Mouse (Mus musculus): ENCODE measurements at regions not wholly inside any gene's neighbourhood (a gene's known extent, or its start where the extent isn't known, plus 50 kb on each side); places are given as distances from the start of the nearest gene placed in this dataset.
"Not testable (repeated sequence)": the region's sequence is repeated elsewhere in the genome, so short reads cannot be mapped to it uniquely, and the experiment has no call there.

DNA sequence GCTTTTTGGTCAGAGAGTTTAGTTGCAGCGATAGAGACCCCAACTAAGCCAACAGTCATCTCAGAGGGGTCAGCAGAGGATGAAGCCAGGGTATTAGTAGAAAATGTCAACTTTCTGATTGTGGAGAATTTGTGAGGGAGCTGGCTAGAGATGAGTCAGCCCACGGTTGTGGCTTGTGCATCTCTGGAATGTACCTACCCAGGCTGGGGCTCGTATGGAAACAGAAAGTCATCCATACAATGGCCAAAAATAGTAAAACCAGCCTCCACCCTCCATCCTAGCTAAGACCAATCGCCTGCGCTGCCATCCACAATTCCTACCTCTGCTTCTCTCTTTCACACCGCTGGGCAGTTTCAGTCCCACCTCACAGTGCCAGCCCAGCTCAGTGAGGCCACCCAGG lies 94.9 kb downstream of the Gm5426 start:
- TF ChIP-seq POLR2A (IDR thresholded peaks at IDR 0.05; ENCODE audit: low read depth, low read length) (no peak), CTCF (IDR thresholded peaks at IDR 0.05; ENCODE audit: extremely low read depth, insufficient read depth, insufficient read length, insufficient replicate concordance) (no peak)
- no peak overlapping the region for H3K27ac ChIP-seq (ENCODE audit: insufficient read depth, low read length)
- 80% methylated on average over 6 of the region's 6 CpGs for WGBS
- no peak overlapping the region for H3K4me3 ChIP-seq (ENCODE audit: extremely low read depth, insufficient read depth, insufficient read length)
- H3K36me3 ChIP-seq (ENCODE audit: control insufficient read depth, insufficient read depth, low read length) = no peaks in the 10 kb centered on the region
- peaks cover 3% of the 10 kb centered on the region; the same call in 1 of the 2 replicates for H3K4me1 ChIP-seq (ENCODE audit: control insufficient read depth, insufficient read depth, insufficient read length)
- no peak for DNase-seq (ENCODE audit: low read depth in 1 of 2, low spot score in 2 of 2)
- no peaks in the 10 kb centered on the region for H3K27me3 ChIP-seq (ENCODE audit: control insufficient read depth, insufficient read depth, low read length)

DNA sequence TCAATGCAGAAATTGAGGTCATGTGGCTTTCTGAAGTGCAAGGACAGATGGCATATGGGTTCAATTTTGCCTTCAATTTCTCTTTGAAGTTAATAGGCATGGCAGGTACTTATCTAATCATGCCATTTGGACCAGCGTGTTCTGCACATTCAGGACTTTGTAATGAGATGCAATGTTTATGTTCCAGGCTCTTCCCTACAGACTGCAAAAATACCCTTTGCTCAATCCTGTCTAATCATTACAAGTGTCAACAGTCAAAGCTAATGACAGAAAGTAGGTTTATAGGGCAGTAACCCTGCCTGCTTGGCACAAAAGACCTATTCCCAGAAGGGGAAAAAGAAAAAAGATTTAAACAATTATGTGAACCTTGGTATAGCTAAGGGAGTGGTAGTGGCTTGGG lies 96.5 kb downstream of the Gm5426 start:
- no peak overlapping the region for H3K27ac ChIP-seq (ENCODE audit: insufficient read depth, low read length)
- 93% methylated on average over 1 of the region's 1 CpGs for WGBS

DNA sequence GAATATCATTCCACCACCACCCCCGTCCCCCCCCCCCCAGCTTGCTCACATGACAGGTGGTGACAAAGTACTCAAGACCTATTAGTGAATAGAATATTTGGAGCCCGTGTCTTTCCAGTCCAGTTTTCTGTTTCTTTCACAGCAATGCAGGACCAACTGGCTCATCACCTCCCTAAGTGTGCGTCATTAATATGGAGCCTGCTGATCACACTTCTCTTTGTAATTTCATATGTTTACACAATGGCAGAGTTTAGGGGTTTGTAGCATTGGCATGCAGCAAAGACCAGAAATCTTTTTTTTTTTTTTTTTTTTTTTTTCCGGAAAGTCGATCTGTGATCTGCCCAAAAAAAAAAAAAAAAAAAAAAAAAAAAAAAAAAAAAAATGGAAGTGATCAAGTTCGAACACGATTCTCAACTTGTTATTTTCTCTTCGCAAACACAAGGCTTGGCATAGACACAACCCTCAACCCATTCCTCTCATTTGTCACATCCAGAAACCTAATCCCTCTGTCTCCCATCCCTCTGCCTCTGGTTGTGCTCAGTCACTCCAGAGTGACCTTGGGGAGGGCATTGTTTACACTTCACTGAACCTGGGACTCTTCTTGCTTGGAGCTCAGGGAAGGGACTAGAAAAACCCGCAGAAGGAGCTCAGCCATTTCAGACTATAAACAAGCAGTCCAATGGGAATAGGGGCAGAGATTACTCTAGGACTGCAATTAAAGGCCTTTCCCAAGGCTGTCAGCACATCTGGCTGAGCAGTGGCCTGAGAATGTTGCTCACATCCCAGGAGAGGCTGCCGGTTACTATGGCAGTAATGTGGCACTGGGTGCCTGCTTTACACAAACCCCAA lies 98.4 kb downstream of the Gm5426 start:
- Histone ChIP-seq H3K27me3 (ENCODE audit: control insufficient read depth, insufficient read depth, low read length) (no peaks in the 10 kb centered on the region), H3K4me3 (ENCODE audit: extremely low read depth, insufficient read depth, insufficient read length) (no peak overlapping the region), H3K27ac (ENCODE audit: insufficient read depth, low read length) (no peak overlapping the region), H3K36me3 (ENCODE audit: control insufficient read depth, insufficient read depth, low read length) (no peaks in the 10 kb centered on the region), H3K4me1 (ENCODE audit: control insufficient read depth, insufficient read depth, insufficient read length) (peaks cover 2% of the 10 kb centered on the region; the same call in 1 of the 2 replicates)
- DNase-seq (ENCODE audit: low read depth in 1 of 2, low spot score in 2 of 2) = no peak
- WGBS = 85% methylated on average over 10 of the region's 10 CpGs
- TF ChIP-seq POLR2A (IDR thresholded peaks at IDR 0.05; ENCODE audit: low read depth, low read length) (no peak), CTCF (IDR thresholded peaks at IDR 0.05; ENCODE audit: extremely low read depth, insufficient read depth, insufficient read length, insufficient replicate concordance) (no peak)

More for the DNA sequence above, 96.5 kb downstream of the Gm5426 start:
- peaks cover 3% of the 10 kb centered on the region; the same call in 1 of the 2 replicates for H3K4me1 ChIP-seq (ENCODE audit: control insufficient read depth, insufficient read depth, insufficient read length)
- no peaks in the 10 kb centered on the region for H3K27me3 ChIP-seq (ENCODE audit: control insufficient read depth, insufficient read depth, low read length)
- DNase-seq (ENCODE audit: low read depth in 1 of 2, low spot score in 2 of 2) = no peak
- H3K36me3 ChIP-seq (ENCODE audit: control insufficient read depth, insufficient read depth, low read length) = no peaks in the 10 kb centered on the region
- TF ChIP-seq POLR2A (IDR thresholded peaks at IDR 0.05; ENCODE audit: low read depth, low read length) (no peak), CTCF (IDR thresholded peaks at IDR 0.05; ENCODE audit: extremely low read depth, insufficient read depth, insufficient read length, insufficient replicate concordance) (no peak)
- no peak overlapping the region for H3K4me3 ChIP-seq (ENCODE audit: extremely low read depth, insufficient read depth, insufficient read length)

DNA sequence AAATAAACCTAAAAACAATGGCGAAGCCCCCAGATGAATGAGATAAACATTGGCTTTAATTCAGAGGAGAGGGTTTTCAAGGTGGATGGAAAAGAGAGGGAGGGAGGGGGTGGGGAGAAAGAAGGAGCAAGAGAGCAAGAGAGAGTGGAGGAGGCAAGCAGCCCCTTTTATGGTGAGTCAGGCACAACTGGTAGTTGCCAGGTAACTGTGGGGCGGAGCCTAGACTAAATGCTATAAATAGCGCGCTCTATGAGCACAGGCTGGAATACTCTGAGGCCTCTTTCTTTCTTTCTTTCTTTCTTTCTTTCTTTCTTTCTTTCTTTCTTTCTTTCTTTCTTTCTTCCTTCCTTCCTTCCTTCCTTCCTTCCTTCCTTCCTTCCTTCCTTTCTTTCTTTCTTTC lies 99.6 kb downstream of the Gm5426 start:
- not testable (repeated sequence) for H3K27me3 ChIP-seq (ENCODE audit: control insufficient read depth, insufficient read depth, low read length); H3K27ac ChIP-seq (ENCODE audit: insufficient read depth, low read length); H3K36me3 ChIP-seq (ENCODE audit: control insufficient read depth, insufficient read depth, low read length); H3K4me1 ChIP-seq (ENCODE audit: control insufficient read depth, insufficient read depth, insufficient read length); H3K4me3 ChIP-seq (ENCODE audit: extremely low read depth, insufficient read depth, insufficient read length); DNase-seq (ENCODE audit: low read depth in 1 of 2, low spot score in 2 of 2)
- WGBS = 92% methylated on average over 4 of the region's 4 CpGs

DNA sequence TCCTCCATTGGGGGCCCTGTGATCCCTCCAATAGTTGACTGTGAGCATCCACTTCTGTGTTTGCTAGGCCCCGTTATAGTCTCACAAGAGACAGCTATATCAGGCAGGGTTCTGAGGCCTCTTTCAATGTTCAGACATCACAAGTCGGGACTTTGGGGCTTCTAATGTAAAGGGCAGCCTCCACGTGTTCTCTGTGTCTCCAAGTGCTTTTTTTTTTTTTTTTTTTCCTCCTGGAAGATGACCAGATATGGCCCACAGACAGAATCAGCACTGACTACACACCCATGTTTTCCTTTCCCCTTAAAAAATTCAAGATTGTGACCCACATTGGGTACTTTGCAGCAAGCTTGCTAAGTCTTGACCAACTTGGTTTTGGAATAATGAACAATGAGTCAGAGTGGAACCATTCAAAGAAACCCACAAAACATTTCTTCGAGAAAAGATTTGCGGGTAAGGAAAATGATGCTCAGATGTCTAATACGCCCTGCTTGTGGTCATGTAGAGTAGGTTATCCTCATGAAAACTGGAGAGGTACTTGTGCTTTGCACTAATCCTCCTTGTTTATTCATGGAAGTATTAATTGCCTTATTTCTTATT lies 100.5 kb downstream of the Gm5426 start:
- no peak for TF ChIP-seq POLR2A (IDR thresholded peaks at IDR 0.05; ENCODE audit: low read depth, low read length)
- TF ChIP-seq CTCF (IDR thresholded peaks at IDR 0.05; ENCODE audit: extremely low read depth, insufficient read depth, insufficient read length, insufficient replicate concordance) = no peak
- H3K27ac ChIP-seq (ENCODE audit: insufficient read depth, low read length) = no peak overlapping the region
- DNase-seq (ENCODE audit: low read depth in 1 of 2, low spot score in 2 of 2) = no peak

DNA sequence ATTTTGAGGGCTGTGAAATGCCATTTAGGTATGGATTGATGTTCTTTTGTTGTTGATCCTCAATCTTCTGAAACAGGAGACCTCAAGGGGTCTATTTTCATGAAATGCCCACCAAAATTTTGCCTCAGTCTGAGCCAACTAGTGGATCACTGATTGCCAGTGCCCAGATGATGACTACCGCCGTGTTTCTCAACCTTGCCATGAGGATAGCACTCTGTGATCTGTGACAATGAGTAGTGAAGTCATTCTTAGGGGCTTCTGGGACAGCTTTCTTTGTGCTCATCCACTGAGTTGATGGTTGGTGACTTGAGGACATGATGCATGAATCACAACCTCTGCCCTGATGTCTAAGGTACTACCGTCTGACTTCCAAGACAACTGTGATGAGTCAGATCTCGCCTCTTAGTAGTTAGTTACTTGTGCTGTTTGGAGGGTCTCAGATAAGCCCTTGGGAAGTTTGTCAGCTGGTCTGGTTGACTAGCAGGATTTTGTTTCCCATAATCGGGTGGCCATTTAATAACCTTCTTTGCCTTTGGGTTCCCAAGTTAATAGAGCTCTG lies 101.2 kb downstream of the Gm5426 start:
- no peak for DNase-seq (ENCODE audit: low read depth in 1 of 2, low spot score in 2 of 2)
- Histone ChIP-seq H3K4me3 (ENCODE audit: extremely low read depth, insufficient read depth, insufficient read length) (no peak overlapping the region), H3K36me3 (ENCODE audit: control insufficient read depth, insufficient read depth, low read length) (no peaks in the 10 kb centered on the region), H3K4me1 (ENCODE audit: control insufficient read depth, insufficient read depth, insufficient read length) (peaks cover 2% of the 10 kb centered on the region; the same call in 1 of the 2 replicates), H3K27me3 (ENCODE audit: control insufficient read depth, insufficient read depth, low read length) (no peaks in the 10 kb centered on the region), H3K27ac (ENCODE audit: insufficient read depth, low read length) (no peak overlapping the region)
- WGBS = 89% methylated on average over 5 of the region's 5 CpGs
- TF ChIP-seq CTCF (IDR thresholded peaks at IDR 0.05; ENCODE audit: extremely low read depth, insufficient read depth, insufficient read length, insufficient replicate concordance) (no peak), POLR2A (IDR thresholded peaks at IDR 0.05; ENCODE audit: low read depth, low read length) (no peak)

More for the DNA sequence above, 100.5 kb downstream of the Gm5426 start:
- H3K4me3 ChIP-seq (ENCODE audit: extremely low read depth, insufficient read depth, insufficient read length) = no peak overlapping the region
- no peaks in the 10 kb centered on the region for H3K36me3 ChIP-seq (ENCODE audit: control insufficient read depth, insufficient read depth, low read length)
- no peaks in the 10 kb centered on the region for H3K27me3 ChIP-seq (ENCODE audit: control insufficient read depth, insufficient read depth, low read length)
- WGBS = 88% methylated on average over 6 of the region's 6 CpGs
- peaks cover 2% of the 10 kb centered on the region; the same call in 1 of the 2 replicates for H3K4me1 ChIP-seq (ENCODE audit: control insufficient read depth, insufficient read depth, insufficient read length)

Data from spleen, adult 2 months (tissue).